Mouse (Mus musculus) testis, adult 2 months (tissue): ENCODE data around the gene Crtam. TPM values are rescaled to one million over a fixed set of nuclear protein-coding genes. Genes with fewer than 3 reads are reported as not detected.
A peak's percentile ranks its signal among the peaks of the same experiment; 100 is the strongest.

ENCODE experiments used
- H3K27ac ChIP-seq: fragments of 200-500 bp; 2 replicates; pipeline ENCODE4 v1.5.1; 2012; ENCODE audit warnings: low read depth, low read length; ENCODE audit not compliant: control insufficient read depth, insufficient read depth
- H3K27me3 ChIP-seq: fragments of 200-500 bp; 2 replicates; pipeline ENCODE4 v1.6.1; 2012; ENCODE audit warnings: mild to moderate bottlenecking, low read length, moderate library complexity; ENCODE audit not compliant: control insufficient read depth, insufficient read depth
- H3K36me3 ChIP-seq: fragments of 200-500 bp; 2 replicates; pipeline ENCODE4 v1.6.1; 2012; ENCODE audit warnings: mild to moderate bottlenecking, low read length; ENCODE audit not compliant: control insufficient read depth, insufficient read depth
- H3K4me1 ChIP-seq: fragments of 200-500 bp; 2 replicates; pipeline ENCODE4 v1.6.1; 2012; ENCODE audit warnings: low read length; ENCODE audit not compliant: control insufficient read depth, insufficient read depth
- H3K4me3 ChIP-seq: fragments of 200-500 bp; 2 replicates; pipeline ENCODE4 v1.5.1; 2012; ENCODE audit warnings: low read depth, mild to moderate bottlenecking, low read length, moderate library complexity, mixed read lengths; ENCODE audit not compliant: control insufficient read depth
- CTCF ChIP-seq: fragments of 200-500 bp; IDR thresholded peaks from 2 replicates; pipeline ENCODE4 v1.5.1; 2012; ENCODE audit warnings: low read depth, mild to moderate bottlenecking, inconsistent platforms, low read length, moderate library complexity; ENCODE audit not compliant: control insufficient read depth, insufficient read depth, insufficient replicate concordance
- POLR2A ChIP-seq: fragments of 200-500 bp; IDR thresholded peaks from 2 replicates; pipeline ENCODE4 v1.6.1; 2012; ENCODE audit warnings: low read depth, mild to moderate bottlenecking, inconsistent platforms, low read length, moderate library complexity; ENCODE audit not compliant: control insufficient read depth
- polyA plus RNA-seq: library from polyadenylated mRNA; depleted of rRNA; stranded (reverse); fragments of >200 nt; gene quantifications from 2 replicates; pipeline ENCODE4 v1.2.3, GENCODE M21; 2012; rRNA removed

Crtam gene
- polyA plus RNA-seq: 9.5 and 9.6 TPM in 2 replicates

- TF ChIP-seq CTCF (no peak), POLR2A (no peak)
- Histone ChIP-seq H3K4me3 (no peak within 1 kb of the TSS), H3K36me3 (no peaks in the 10 kb centered on the region), H3K27ac (no peak within 1 kb of the TSS), H3K27me3 (no peaks in the 10 kb centered on the region), H3K4me1 (no peaks in the 10 kb centered on the region)
These were observed at the start of gene Crtam for GRCm38 (mm10) chr9:41004415-41004814. TSS of gene Crtam (minus strand) at chr9:41004628.

DNA sequence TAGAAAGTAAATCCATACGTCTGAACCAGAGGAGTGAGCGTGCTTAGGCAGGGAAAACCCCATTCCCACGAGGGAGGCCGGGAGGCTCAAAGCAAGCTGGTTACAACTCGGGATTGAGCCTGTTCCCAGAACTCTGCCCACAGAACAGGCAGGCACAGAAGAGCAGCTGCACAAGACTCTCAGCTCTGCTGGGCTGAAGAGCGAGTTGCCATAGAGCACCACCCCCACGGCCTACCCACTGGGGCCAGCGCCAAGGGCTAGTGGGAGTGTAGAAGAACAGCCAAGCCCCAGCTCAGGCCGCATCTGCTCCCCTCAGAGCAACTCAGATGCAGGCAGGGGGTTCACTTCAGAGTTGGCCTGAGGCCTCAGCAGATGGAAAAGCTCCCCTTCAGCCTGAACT is 49.7 kb upstream of the Crtam start:
- no peak overlapping the region for H3K27ac ChIP-seq
- TF ChIP-seq POLR2A (no peak), CTCF (no peak)

GRCm38 (mm10) chr9:41053478-41053877 is 49.0 kb upstream of the Crtam start:
- Histone ChIP-seq H3K4me3 (no peak overlapping the region), H3K36me3 (no peaks in the 10 kb centered on the region), H3K4me1 (no peaks in the 10 kb centered on the region; the same call in 1 of the 2 replicates), H3K27me3 (no peaks in the 10 kb centered on the region), H3K27ac (no peak overlapping the region)
- TF ChIP-seq CTCF (no peak), POLR2A (no peak)

More for the DNA sequence above, 49.7 kb upstream of the Crtam start:
- no peaks in the 10 kb centered on the region for H3K27me3 ChIP-seq
- no peaks in the 10 kb centered on the region; the same call in 1 of the 2 replicates for H3K4me1 ChIP-seq
- no peaks in the 10 kb centered on the region for H3K36me3 ChIP-seq
- H3K4me3 ChIP-seq: no peak overlapping the region

DNA sequence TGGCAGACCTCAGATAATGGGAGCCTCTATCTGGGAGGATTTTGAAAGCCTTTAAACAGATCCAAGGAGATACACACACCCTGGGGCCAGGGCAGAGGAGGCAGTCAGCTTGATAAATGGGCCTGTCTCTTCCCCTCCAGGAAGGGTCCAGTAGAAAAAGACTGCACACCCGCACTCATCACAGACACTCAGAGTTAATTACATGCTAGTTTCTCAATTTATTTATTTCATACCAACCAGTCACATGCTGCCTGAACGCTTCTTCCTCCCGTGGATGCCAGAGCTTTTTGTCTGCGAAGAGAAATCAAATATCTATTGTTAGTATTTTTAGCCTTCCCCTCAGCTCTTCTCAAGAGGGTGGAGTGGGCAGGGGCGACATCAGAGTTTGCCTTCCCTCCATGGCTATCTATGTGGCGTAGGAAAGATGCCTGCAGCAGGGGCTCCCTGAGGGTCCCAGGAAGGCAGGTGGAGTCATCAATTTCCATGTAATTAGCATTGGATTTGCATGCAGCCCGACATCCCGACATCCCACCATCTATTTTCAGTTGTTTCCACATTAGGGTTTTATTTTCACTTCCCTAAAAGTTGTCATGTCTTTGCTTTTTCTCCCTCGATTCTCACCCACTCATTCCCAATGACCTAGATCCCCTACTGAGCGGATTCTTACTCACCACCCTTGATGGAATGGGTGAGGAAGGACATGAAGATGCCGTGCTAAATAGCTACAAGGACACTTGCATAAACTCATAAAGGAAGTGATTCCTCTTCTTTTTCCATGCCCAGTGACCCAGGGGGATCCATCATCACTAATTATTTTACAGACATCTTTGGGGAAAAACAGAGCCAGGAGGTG is 46.9 kb upstream of the Crtam start:
- H3K27me3 ChIP-seq: no peaks in the 10 kb centered on the region
- H3K27ac ChIP-seq: no peak overlapping the region
- H3K36me3 ChIP-seq: no peaks in the 10 kb centered on the region
- H3K4me3 ChIP-seq: peak overlapping the region; percentile 44
- TF ChIP-seq POLR2A: no peak
- TF ChIP-seq CTCF: no peak
- no peaks in the 10 kb centered on the region; the same call in 1 of the 2 replicates for H3K4me1 ChIP-seq

DNA sequence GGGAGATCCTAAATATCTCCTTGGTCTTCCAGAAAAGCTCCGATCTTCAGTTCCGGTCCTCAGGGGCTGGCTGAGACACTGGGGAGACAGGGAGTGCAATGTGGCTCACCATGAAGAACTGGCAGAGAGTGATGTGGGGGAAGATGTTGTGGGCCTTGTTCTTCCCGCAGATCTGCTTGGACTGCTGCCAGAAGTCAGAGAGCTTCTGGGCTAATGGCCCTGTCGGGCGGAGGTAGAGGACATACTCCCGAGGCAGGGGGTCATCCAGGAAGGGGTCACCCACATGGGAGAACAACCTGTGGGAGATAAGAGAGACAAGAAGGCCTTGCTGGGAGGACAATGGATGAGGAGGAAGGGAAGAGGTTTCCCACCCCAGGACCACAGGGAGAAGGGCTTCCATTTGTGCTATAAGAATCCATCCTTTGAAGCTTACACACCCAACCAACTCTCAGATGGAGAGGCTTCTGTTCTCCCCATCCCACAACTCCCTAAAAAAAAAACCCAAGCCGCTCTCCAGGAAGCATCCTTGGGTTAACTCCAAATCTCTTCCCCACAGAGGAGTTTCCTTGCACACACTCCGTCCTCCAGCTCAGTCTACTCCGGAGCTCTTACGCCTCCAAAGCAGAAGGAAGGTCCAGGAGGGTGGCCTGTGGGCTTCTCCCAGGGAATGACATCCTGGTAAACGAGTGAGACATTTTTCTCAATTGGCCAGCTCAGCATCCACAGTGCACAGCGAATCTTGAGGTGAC is 46.1 kb upstream of the Crtam start:
- no peak overlapping the region for H3K4me3 ChIP-seq
- TF ChIP-seq POLR2A (no peak), CTCF (no peak)
- no peak overlapping the region for H3K27ac ChIP-seq
- H3K27me3 ChIP-seq: no peaks in the 10 kb centered on the region
- no peaks in the 10 kb centered on the region for H3K36me3 ChIP-seq
- H3K4me1 ChIP-seq: no peaks in the 10 kb centered on the region; the same call in 1 of the 2 replicates

GRCm38 (mm10) chr9:41049282-41049681 is 44.9 kb upstream of the Crtam start:
- TF ChIP-seq POLR2A: no peak
- no peak for TF ChIP-seq CTCF
- Histone ChIP-seq H3K4me1 (no peaks in the 10 kb centered on the region; the same call in 1 of the 2 replicates), H3K27ac (no peak overlapping the region), H3K4me3 (no peak overlapping the region), H3K27me3 (no peaks in the 10 kb centered on the region), H3K36me3 (no peaks in the 10 kb centered on the region)

- no peaks in the 10 kb centered on the region for H3K27me3 ChIP-seq
- TF ChIP-seq CTCF: no peak
- no peak for TF ChIP-seq POLR2A
- no peaks in the 10 kb centered on the region for H3K36me3 ChIP-seq
These were observed 44.4 kb upstream of the Crtam start for GRCm38 (mm10) chr9:41048820-41049219.

More at GRCm38 (mm10) chr9:41048820-41049219, 44.4 kb upstream of the Crtam start:
- H3K4me3 ChIP-seq: no peak overlapping the region
- no peak overlapping the region for H3K27ac ChIP-seq
- H3K4me1 ChIP-seq: no peaks in the 10 kb centered on the region; the same call in 1 of the 2 replicates
